In the genomic region with DNA sequence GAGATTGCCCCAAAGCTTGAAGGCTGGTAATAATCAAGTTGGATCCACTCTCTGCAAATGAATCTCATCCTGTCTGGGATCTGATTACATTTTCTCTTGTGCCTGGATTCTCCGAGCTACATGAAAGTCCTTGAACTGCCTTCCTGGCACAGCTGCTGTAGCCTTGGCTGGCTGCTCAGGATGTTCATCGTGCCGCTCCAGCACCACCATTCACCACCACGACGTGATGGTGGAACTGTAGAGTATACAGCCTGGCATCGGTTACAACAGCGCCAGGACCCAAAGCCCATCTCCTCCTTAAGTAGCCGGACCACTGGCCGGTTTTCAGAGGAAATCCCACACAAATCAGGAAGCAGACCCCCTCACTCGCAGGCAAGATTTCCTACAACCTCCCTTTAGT, we compare ENCODE assay signal across 13 mouse cellular contexts. TPM values are rescaled to one million over a fixed set of nuclear protein-coding genes. Genes with fewer than 3 reads are reported as not detected.
DNase-seq lines count a peak whose midpoint lies in the region; ATAC-seq and TF ChIP-seq lines count a peak whose summit lies in the region.
"Had no signal": no experiment of that assay in that cellular context is flagged by ENCODE, and none has a peak within 500 bp of the region (broad histone marks: within the 10 kb centered on the region; RNA-seq: fewer than 3 reads in every experiment).

No protein-coding gene starts in this region.

- TF ChIP-seq CTCF in hindbrain, postnatal 0 days (IDR thresholded peaks at IDR 0.05; ENCODE audit: low read depth) = no peak

- no peaks in the 10 kb centered on the region for H3K9me3 ChIP-seq in hindbrain, postnatal 0 days (ENCODE audit: low read length)
- H3K9me3 ChIP-seq in hindbrain, embryonic 11.5 days (ENCODE audit: control insufficient read depth, low read length) = no peaks in the 10 kb centered on the region
- no peaks in the 10 kb centered on the region for H3K9me3 ChIP-seq in lung, embryonic 16.5 days (ENCODE audit: control insufficient read depth, low read length)
- H3K9me3 ChIP-seq in forebrain, embryonic 12.5 days = no peaks in the 10 kb centered on the region
- no peaks in the 10 kb centered on the region for H3K9me3 ChIP-seq in neural tube, embryonic 15.5 days (replicated peaks)
- H3K9me3 ChIP-seq: limb, embryonic 15.5 days; megakaryocyte, embryonic 14.5 days had no signal

- peaks cover 22% of the 10 kb centered on the region for H3K4me1 ChIP-seq in hindbrain, postnatal 0 days (ENCODE audit: insufficient read depth, low read length)
- H3K4me1 ChIP-seq in hindbrain, embryonic 11.5 days (replicated peaks; ENCODE audit: control insufficient read depth, insufficient read depth, low read length) = peaks cover 5% of the 10 kb centered on the region; the same call in 1 of the 2 replicates
- H3K4me1 ChIP-seq in lung, embryonic 16.5 days (replicated peaks; ENCODE audit: control insufficient read depth, insufficient read depth, low read length) = peaks cover 39% of the 10 kb centered on the region
- peaks cover 20% of the 10 kb centered on the region for H3K4me1 ChIP-seq in forebrain, embryonic 12.5 days
- peaks cover 56% of the 10 kb centered on the region for H3K4me1 ChIP-seq in neural tube, embryonic 15.5 days

- ATAC-seq in hindbrain, postnatal 0 days = no peak
- no peak for ATAC-seq in hindbrain, embryonic 11.5 days (ENCODE audit: low FRiP score)
- no peak for ATAC-seq in lung, embryonic 16.5 days (ENCODE audit: low read depth)
- ATAC-seq in forebrain, embryonic 12.5 days (ENCODE audit: low FRiP score) = no peak
- no peak for ATAC-seq in neural tube, embryonic 15.5 days (ENCODE audit: low FRiP score)
- ATAC-seq: intestine, postnatal 0 days had no signal

- WGBS in hindbrain, postnatal 0 days = 44% methylated on average over 10 of the region's 10 CpGs
- WGBS in hindbrain, embryonic 11.5 days = 83% methylated on average over 10 of the region's 10 CpGs
- WGBS in lung, embryonic 16.5 days = 43% methylated on average over 10 of the region's 10 CpGs
- 78% methylated on average over 10 of the region's 10 CpGs for WGBS in forebrain, embryonic 12.5 days
- 72% methylated on average over 10 of the region's 10 CpGs for WGBS in neural tube, embryonic 15.5 days

- H3K4me2 ChIP-seq in hindbrain, postnatal 0 days (ENCODE audit: low read depth, low read length) = no peak overlapping the region
- H3K4me2 ChIP-seq in hindbrain, embryonic 11.5 days (replicated peaks; ENCODE audit: low read depth, low read length) = no peak overlapping the region
- peak overlapping the region; percentile 12; the same call in 1 of the 2 replicates for H3K4me2 ChIP-seq in lung, embryonic 16.5 days (ENCODE audit: low read depth, low read length)
- no peak overlapping the region for H3K4me2 ChIP-seq in forebrain, embryonic 12.5 days
- H3K4me2 ChIP-seq in neural tube, embryonic 15.5 days = no peak overlapping the region
- H3K4me2 ChIP-seq: limb, embryonic 15.5 days had no signal

- no peaks in the 10 kb centered on the region for H3K27me3 ChIP-seq in hindbrain, postnatal 0 days (ENCODE audit: insufficient read depth, low read length)
- H3K27me3 ChIP-seq in hindbrain, embryonic 11.5 days (ENCODE audit: control insufficient read depth, insufficient read depth, low read length) = peaks cover 35% of the 10 kb centered on the region
- H3K27me3 ChIP-seq in lung, embryonic 16.5 days (ENCODE audit: control insufficient read depth, insufficient read depth, low read depth, low read length) = peaks cover 21% of the 10 kb centered on the region
- H3K27me3 ChIP-seq in forebrain, embryonic 12.5 days = peaks cover 92% of the 10 kb centered on the region
- peaks cover 40% of the 10 kb centered on the region for H3K27me3 ChIP-seq in neural tube, embryonic 15.5 days (replicated peaks)

- H3K36me3 ChIP-seq in hindbrain, postnatal 0 days (ENCODE audit: insufficient read depth, low read length) = no peaks in the 10 kb centered on the region
- H3K36me3 ChIP-seq in hindbrain, embryonic 11.5 days (ENCODE audit: control insufficient read depth, insufficient read depth, low read length) = no peaks in the 10 kb centered on the region
- H3K36me3 ChIP-seq in lung, embryonic 16.5 days (ENCODE audit: control insufficient read depth, insufficient read depth, low read length) = no peaks in the 10 kb centered on the region
- no peaks in the 10 kb centered on the region for H3K36me3 ChIP-seq in forebrain, embryonic 12.5 days (replicated peaks)
- no peaks in the 10 kb centered on the region for H3K36me3 ChIP-seq in neural tube, embryonic 15.5 days
- H3K36me3 ChIP-seq: G1E; limb, embryonic 15.5 days had no signal

- no peak overlapping the region for H3K9ac ChIP-seq in hindbrain, postnatal 0 days (replicated peaks; ENCODE audit: low read length)
- H3K9ac ChIP-seq in hindbrain, embryonic 11.5 days (ENCODE audit: low read depth, low read length) = no peak overlapping the region
- no peak overlapping the region; the same call in 1 of the 2 replicates for H3K9ac ChIP-seq in lung, embryonic 16.5 days (ENCODE audit: low read length)
- no peak overlapping the region; the same call in 1 of the 2 replicates for H3K9ac ChIP-seq in forebrain, embryonic 12.5 days
- no peak overlapping the region for H3K9ac ChIP-seq in neural tube, embryonic 15.5 days (replicated peaks)
- H3K9ac ChIP-seq: limb, embryonic 15.5 days had no signal

- H3K4me3 ChIP-seq in hindbrain, postnatal 0 days (ENCODE audit: low read length) = no peak overlapping the region
- H3K4me3 ChIP-seq in hindbrain, embryonic 11.5 days (ENCODE audit: low read depth, low read length) = no peak overlapping the region
- no peak overlapping the region for H3K4me3 ChIP-seq in lung, embryonic 16.5 days (ENCODE audit: low read length)
- H3K4me3 ChIP-seq in forebrain, embryonic 12.5 days (replicated peaks) = no peak overlapping the region
- H3K4me3 ChIP-seq in neural tube, embryonic 15.5 days (replicated peaks) = no peak overlapping the region
- H3K4me3 ChIP-seq: limb, embryonic 15.5 days; megakaryocyte, embryonic 14.5 days had no signal

- peak; percentile 57 for DNase-seq in cerebellum, adult 9-10 months
- no peak for DNase-seq in cerebellum, adult 11-12 months
- DNase-seq in hindbrain, postnatal 0 days (ENCODE audit: low spot score) = peak; percentile 49
- DNase-seq in hindbrain, embryonic 11.5 days (ENCODE audit: low spot score) = no peak
- peak; percentile 58 for DNase-seq in adrenal gland, postnatal 14 days

- peak overlapping the region; percentile 11; the same call in 1 of the 2 replicates for H3K27ac ChIP-seq in hindbrain, postnatal 0 days
- H3K27ac ChIP-seq in hindbrain, embryonic 11.5 days (ENCODE audit: low read depth, low read length) = no peak overlapping the region
- peak overlapping the region; percentile 97 for H3K27ac ChIP-seq in lung, embryonic 16.5 days (ENCODE audit: low read length)
- H3K27ac ChIP-seq in forebrain, embryonic 12.5 days = no peak overlapping the region
- H3K27ac ChIP-seq in neural tube, embryonic 15.5 days (replicated peaks) = no peak overlapping the region

RNA-seq across cellular contexts. Expression of a gene that starts 2.5 kb away (rescaled TPM):
- total RNA-seq in hindbrain, postnatal 0 days (2014; rRNA removed) = 25.1 and 26.3 TPM in 2 replicates
- polyA plus RNA-seq in hindbrain, postnatal 0 days (2015; fragmentation: Nextera tagmentation; extraction: Ambion mirVana) = 5.8 and 6.1 TPM in 2 replicates
- 0.45 and 0.48 TPM in 2 replicates for polyA plus RNA-seq in hindbrain, embryonic 11.5 days (2014; fragmentation: Nextera tagmentation; extraction: Ambion mirVana)
- total RNA-seq in adrenal gland, postnatal 14 days (2021) = 0.63 and 1.4 TPM in 2 replicates
- polyA plus RNA-seq in lung, embryonic 16.5 days (2015; fragmentation: Nextera tagmentation; extraction: Ambion mirVana) = 2.3 and 2.9 TPM in 2 replicates
- polyA plus RNA-seq in forebrain, embryonic 12.5 days (2016; fragmentation: Nextera tagmentation; extraction: Ambion mirVana) = 0.41 and 0.58 TPM in 2 replicates
- polyA plus RNA-seq in neural tube, embryonic 15.5 days (2015; fragmentation: Nextera tagmentation; extraction: Ambion mirVana) = 4.5 and 5.3 TPM in 2 replicates
- total RNA-seq: hematopoietic stem cell, adult 5-6 weeks had no signal

Comparison
In these comparisons a context has a peak if more than half of its experiments do, and no peak if none do; other contexts are left out.
1. DNase-seq: peak in cerebellum, adult 9-10 months (single experiment), hindbrain, postnatal 0 days (single experiment) and adrenal gland, postnatal 14 days (single experiment); none in cerebellum, adult 11-12 months (single experiment) and hindbrain, embryonic 11.5 days (single experiment).
2. H3K27ac ChIP-seq: peak in hindbrain, postnatal 0 days (single experiment) and lung, embryonic 16.5 days (single experiment); none in hindbrain, embryonic 11.5 days (single experiment), forebrain, embryonic 12.5 days (single experiment) and neural tube, embryonic 15.5 days (single experiment).